Mouse (Mus musculus) spleen, adult 18-20 months (tissue): ENCODE measurements around the gene Eif2ak1.
"Not testable (repeated sequence)": the region's sequence is repeated elsewhere in the genome, so short reads cannot be mapped to it uniquely, and the experiment has no call there.

ENCODE experiments used
- DNase-seq, 2 experiments: peaks; one replicate each; pipeline ENCODE4 v3.0.0; 2022; ENCODE audit warnings: mixed read lengths in 2 of 2

Gene Eif2ak1

GRCm38 (mm10) chr5:143817116-143817930 lies at the start of gene Eif2ak1:
TSS of gene Eif2ak1 (plus strand) at chr5:143817788.
- DNase-seq: peak; percentile 85 to 86

- DNase-seq: no peak
Measured at GRCm38 (mm10) chr5:143781951-143782350, 35.6 kb upstream of the Eif2ak1 start.

DNA sequence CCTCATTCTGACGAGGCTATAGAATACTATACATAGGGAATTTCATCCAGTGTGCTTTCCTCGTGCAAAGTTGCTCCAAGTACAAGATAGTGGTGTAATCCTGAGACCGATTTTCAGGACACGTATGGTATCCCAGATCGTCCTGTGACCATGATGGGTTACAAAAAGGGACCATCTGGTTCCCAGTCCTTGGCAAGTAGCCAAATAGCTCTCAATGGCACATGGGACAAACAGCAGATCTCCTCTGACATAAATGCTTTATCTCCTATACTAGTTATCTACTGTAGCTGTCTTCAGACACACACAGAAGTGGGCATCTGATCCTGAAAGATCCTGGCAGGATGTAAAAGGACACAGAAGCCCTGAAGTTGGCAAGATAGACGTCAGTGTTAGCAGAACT lies 32.2 kb upstream of the Eif2ak1 start:
- DNase-seq: no peak

DNA sequence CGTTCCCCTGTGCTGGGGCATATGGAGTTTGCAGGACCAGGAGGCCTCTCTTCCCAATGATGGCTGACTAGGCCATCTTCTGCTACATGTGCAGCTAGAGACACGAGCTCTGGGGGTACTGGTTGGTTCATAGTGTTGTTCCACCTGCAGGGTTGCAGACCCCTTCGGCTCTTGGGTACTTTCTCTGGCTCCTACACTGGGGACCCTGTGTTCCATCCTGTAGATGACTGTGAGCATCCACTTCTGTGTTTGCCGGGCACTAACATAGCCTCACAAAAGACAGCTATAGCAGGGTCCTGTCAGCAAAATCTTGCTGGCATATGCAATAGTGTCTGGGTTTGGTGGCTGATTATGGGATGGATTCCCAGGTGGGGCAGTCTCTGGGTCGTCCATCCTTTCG lies 16.4 kb upstream of the Eif2ak1 start:
- not testable (repeated sequence) for DNase-seq

DNA sequence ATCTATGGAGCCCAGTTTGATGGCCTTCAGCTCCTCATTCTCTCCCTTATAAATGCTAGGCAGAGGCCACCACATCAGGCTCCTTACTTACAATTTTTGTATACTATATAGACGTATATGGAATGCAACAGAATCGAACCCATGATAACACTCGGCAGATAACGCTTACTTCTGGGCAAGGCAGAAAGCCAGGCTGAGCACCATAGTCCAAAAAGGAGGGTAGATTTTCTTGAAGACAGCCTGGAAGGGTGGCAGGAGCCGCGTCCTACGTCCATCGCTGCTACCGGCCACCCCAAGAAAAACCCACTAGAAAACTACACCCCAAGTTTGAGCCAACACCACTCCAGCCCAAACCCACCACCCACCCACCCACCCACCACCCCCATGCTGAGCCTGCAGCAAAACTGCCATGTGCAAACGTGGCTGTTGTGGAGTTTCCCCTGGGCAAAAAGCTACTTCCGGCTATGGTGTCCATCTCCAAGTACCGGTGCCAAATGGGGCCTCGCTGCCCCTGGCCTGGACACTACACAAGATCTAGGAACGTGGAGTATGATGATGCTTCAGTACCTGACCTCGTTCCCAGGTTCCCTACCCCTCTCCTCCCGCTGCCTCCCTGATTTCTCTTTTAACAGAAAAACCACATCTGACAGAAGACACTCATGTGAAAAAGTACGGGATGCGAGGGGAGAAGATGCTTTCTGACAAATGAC lies 13.4 kb upstream of the Eif2ak1 start:
- no peak for DNase-seq

- DNase-seq: no peak
Measured at GRCm38 (mm10) chr5:143807268-143807667, 10.3 kb upstream of the Eif2ak1 start.

GRCm38 (mm10) chr5:143809421-143810090 lies 8.0 kb upstream of the Eif2ak1 start:
- no peak for DNase-seq

- DNase-seq: no peak
Measured at GRCm38 (mm10) chr5:143811653-143812052, 5.9 kb upstream of the Eif2ak1 start.

- no peak for DNase-seq
Measured at GRCm38 (mm10) chr5:143814626-143815025, 3.0 kb upstream of the Eif2ak1 start.

GRCm38 (mm10) chr5:143817931-143818311 lies 333 bp downstream of the Eif2ak1 start:
- DNase-seq: no peak

DNA sequence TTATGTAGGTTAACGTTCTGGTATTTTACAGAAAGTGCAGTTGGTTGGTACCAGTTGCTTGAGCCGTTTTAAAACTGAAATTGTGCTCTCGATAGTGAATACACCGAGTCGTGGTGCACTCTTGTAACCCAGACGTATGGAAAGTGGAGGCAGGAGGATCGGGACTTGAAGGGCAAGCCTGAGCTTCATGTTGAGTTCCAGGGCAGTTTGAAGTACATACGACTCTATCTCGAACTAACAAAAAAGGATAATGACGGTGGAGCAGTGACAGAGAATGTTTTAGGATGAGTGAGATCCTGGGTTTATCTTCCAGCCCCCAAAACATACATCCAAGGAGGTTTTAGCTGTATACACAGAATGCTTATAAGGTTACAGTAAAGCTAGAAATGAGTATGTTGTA lies 873 bp downstream of the Eif2ak1 start:
- DNase-seq: no peak

GRCm38 (mm10) chr5:143818949-143819348 lies 1.4 kb downstream of the Eif2ak1 start:
- DNase-seq: no peak

- no peak for DNase-seq
Measured at GRCm38 (mm10) chr5:143819906-143820660, 2.5 kb downstream of the Eif2ak1 start.

DNA sequence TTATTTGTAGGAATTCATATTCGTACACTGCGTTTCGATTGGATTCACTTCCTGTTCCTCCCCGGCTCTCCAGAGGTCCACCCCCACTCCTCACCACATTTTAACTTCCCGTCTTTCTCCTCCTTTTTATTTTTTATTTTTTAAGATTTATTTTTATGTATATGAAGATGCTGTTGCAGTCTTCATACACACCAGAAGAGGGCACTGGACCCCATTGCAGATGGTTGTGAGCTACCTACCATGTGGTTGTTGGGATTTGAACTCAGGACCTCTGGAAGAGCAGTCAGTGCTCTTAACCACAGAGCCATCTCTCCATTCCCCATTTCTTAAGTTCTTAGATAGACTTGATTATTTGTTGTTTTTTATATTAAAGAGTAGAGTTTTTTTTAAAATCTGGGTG lies 3.2 kb downstream of the Eif2ak1 start:
- no peak for DNase-seq

GRCm38 (mm10) chr5:143871547-143872169 lies 54.1 kb downstream of the Eif2ak1 start:
- peak in 1 of 2 experiments; percentile 6 for DNase-seq

GRCm38 (mm10) chr5:143874571-143874970 lies 57.0 kb downstream of the Eif2ak1 start:
- DNase-seq: no peak

GRCm38 (mm10) chr5:143885274-143885673 lies 67.7 kb downstream of the Eif2ak1 start:
- no peak for DNase-seq

GRCm38 (mm10) chr5:143890741-143891140 lies 73.2 kb downstream of the Eif2ak1 start:
- no peak for DNase-seq

- no peak for DNase-seq
Measured at GRCm38 (mm10) chr5:143892255-143892886, 74.8 kb downstream of the Eif2ak1 start.

- DNase-seq: no peak
Measured at GRCm38 (mm10) chr5:143893396-143893795, 75.8 kb downstream of the Eif2ak1 start.

GRCm38 (mm10) chr5:143897635-143898330 lies 80.2 kb downstream of the Eif2ak1 start, which contains the start of gene Ankrd61:
TSS of gene Ankrd61 (minus strand) at chr5:143897685.
- DNase-seq: no peak
